Mouse (Mus musculus) lung, postnatal 10 days (tissue): ENCODE data around the gene Bricd5.
A peak's percentile ranks its signal among the peaks of the same experiment; 100 is the strongest.

Experiments
- DNase-seq: peaks from one replicate; pipeline ENCODE4 v3.0.0; 2021

The Bricd5 gene

GRCm38 (mm10) chr17:24488186-24488661, 14.5 kb downstream of the Bricd5 start, which contains the start of gene Caskin1:
TSS of gene Caskin1 (plus strand) at chr17:24488601.
- DNase-seq: peak; percentile 37

- DNase-seq: peak; percentile 32
These were observed 15.1 kb downstream of the Bricd5 start for GRCm38 (mm10) chr17:24488662-24489264.

- DNase-seq: no peak
These were observed 15.8 kb downstream of the Bricd5 start for GRCm38 (mm10) chr17:24489265-24490030.

DNA sequence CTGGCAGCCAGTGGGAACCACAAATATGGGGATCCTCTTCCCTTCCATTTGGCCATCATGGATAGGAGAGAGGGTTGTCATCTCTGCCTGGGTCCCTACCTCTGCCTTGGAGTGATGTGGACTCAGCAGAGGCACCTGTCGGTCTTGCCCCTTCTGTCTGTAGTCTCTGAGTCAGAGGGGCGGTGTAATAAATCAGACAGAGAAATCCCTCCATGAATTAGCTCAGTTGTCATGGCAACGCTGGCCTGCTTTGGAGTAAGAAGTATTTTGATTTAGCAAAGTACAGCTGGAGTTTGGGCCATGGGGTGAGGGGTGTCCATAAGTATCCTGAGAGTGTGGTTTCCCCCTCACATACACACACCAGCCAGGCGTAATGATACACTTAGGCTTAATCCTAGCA, 16.7 kb downstream of the Bricd5 start:
- DNase-seq: no peak

DNA sequence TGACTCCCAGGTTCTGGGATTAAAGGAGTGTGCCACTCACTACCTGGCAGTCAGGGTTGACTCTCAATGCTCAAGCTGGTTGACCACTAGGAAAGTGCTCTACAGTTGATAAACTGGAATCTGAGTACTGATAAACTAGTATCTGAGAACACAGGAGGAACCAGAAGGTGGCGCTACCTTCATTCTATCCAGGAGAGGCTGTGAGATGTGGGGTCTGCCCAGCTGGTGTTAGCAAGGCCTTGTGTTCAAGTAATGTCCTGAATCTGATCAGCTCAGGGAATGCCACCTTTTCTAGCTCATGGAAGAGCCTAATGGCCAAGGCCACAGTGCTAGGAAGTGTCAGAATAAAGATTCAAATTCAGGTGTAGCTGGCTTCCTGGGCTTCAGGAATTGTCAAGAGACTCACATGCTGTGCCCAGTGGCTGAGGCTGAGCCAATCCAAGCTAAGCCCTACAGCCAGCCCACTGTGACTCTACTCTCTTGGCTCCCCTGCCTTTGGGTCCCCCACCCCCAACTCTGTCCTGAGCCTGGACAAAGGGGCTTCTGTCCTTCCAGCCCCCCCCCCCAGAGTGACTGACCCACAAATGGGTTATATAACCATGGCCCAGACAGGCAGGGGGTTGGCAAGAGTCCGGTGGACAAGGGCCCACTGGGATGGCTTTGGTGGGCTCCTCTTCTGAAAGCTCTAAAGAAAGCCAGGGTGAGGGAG, 21.1 kb downstream of the Bricd5 start:
- DNase-seq: peak; percentile 79

DNA sequence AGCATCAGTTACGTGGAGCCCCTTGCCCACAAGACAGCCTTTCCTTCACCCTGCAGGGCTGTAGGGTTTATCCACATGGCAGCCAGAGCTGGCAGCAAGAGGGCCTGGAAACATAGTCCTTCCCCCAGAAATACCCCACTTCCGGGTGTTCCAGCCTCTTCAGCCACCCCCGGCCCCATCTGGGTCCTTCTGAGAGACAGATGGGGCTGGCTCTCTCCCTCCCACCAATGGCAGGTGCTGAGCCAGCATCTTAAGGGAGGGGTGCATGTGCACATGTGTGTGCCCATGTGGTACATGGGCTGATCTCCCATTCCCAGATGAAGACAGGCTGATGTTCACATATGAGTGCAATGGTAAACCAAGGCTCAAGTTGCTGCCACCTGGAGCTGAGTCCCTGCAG, 21.8 kb downstream of the Bricd5 start:
- no peak for DNase-seq

GRCm38 (mm10) chr17:24496026-24496425, 22.3 kb downstream of the Bricd5 start:
- no peak for DNase-seq

DNA sequence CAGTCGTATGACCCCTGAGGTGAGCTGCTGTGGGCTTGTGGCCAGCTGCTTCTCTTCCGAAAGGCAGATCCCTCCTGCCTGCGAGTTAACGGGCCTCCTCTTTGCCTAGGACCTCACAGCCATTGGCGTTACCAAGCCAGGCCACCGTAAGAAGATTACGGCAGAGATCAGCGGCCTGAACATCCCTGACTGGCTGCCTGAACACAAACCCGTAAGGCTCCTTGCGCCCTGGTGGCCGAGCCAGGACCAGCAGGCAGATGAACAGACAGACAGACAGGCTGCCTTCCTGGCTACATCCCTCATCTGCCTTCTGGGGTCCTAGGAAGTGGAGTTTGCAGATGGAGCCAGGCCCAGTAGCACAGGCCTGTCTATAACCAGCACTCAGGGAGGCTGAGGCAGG, 28.5 kb downstream of the Bricd5 start:
- DNase-seq: peak; percentile 27

DNA sequence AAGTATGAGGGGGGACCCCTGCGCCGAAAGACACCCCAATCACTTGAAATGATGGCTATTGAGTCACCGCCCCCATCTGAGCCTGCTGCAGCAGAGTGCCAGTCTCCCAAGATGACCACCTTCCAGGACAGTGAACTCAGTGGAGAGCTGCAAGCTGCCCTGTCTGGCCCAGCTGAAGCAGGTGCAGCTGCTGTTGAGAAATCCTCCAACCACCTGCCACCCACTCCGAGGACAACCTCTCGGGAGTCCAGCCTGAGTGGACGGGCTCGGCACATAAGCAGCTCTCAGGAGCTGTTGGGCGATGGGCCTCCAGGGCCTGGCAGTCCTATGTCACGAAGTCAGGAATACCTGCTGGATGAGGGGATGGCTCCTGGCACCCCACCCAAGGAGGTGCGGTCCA, 30.4 kb downstream of the Bricd5 start:
- no peak for DNase-seq

GRCm38 (mm10) chr17:24505286-24505955, 31.7 kb downstream of the Bricd5 start:
- DNase-seq: no peak

DNA sequence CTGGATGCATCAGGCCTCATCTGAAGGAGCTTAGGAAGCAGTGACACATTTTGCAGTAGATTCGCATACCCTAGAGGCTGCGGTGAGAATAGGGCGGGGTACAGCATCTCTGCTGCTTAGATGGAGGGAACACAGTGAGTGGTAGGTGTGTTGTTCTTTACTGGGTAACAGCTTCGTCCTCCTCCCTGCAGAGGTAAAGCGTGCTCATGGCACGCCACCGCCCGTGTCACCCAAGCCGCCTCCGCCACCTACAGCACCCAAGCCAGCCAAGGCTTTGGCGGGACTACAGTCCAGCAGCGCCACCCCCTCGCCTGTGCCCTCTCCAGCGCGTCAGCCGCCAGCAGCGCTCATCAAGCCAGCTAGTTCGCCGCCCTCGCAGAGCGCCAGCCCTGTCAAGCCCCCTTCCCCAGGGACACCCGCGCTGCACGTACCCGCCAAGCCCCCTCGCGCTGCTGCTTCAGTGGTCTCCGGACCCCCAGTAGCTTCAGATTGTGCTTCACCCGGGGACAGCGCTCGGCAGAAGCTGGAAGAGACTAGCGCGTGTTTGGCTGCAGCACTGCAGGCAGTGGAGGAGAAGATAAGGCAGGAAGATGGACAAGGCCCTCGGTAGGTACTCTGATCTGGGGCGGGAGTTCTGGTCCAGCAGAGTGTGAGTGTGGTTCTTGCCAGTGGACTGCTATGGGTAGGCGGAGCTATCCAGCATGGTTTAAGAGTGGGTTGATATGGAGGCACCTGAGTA, 32.8 kb downstream of the Bricd5 start:
- no peak for DNase-seq

DNA sequence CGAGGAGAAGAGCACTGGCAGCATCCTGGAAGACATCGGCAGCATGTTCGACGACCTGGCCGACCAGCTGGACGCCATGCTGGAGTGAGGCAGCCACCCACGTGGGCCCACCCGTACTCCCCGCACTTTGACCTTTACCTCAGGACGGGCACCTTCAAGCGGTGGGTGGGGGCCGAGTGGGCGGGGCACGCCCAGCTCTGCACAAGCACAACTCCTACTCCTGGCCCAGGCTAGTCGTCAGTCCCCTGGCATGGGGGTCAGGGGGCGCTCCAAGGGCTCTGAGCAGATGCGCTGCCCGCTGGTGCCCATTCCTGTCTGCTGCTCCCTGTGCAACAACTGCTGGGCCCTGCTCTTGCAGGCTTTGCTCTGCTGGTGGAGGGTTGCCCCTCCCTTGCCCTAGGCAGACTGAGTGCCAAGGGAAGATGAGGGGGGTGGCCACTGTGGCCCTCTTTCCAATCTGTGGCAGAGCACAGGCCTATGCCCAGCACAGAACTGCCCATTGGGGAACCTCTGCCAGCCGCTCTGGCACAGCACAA, 33.5 kb downstream of the Bricd5 start:
- no peak for DNase-seq

GRCm38 (mm10) chr17:24507806-24508460, 34.2 kb downstream of the Bricd5 start:
- DNase-seq: no peak

- peak; percentile 81 for DNase-seq
These were observed 39.9 kb downstream of the Bricd5 start for GRCm38 (mm10) chr17:24513609-24514008.

DNA sequence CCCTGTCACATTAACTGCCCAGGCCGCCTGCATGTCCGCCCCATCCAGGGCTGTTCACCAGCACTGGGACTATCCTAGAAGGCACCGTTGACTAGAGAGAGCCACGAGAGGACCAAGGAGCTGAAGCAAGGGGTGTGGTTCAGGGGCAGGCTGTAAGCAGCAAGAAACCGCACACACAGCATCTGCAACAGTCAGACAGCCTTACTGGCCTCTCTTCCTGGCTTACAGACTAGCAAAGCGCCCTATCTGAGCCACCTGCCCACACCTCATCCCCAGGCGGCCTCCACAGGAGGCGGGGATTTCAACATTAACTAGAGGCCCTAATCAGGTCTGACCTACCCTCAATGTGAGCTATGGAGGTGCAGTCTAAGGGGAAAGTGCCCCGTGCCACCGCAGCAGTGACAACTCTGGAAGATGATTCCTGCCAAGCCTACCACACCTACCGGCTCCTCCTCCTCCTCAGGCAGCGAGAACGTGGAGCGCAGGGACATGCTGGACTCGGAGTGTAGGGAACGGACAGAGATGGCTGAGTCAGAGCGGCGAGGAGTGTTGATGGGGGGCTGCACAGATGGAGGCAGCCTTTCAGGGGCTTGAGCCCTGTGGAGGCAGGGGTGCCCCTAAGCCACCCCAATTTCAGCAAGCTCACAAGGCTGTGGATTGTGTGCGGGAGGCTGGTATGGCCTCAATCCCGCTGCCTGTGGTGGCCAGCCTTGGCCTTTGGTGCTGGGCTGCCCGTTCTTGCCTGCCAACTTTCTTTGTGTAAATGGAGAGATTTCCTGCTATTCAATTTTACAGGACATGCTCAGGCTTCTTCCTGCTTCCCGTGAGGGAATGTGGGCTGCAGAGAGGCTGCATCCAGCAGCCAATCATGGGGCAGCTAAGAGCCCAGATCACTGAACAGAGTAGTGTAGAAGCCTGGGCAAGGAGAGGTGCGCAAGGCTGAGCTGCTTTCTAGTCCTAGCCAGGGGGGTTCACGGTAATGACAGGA, 40.9 kb downstream of the Bricd5 start:
- DNase-seq: peak; percentile 66

DNA sequence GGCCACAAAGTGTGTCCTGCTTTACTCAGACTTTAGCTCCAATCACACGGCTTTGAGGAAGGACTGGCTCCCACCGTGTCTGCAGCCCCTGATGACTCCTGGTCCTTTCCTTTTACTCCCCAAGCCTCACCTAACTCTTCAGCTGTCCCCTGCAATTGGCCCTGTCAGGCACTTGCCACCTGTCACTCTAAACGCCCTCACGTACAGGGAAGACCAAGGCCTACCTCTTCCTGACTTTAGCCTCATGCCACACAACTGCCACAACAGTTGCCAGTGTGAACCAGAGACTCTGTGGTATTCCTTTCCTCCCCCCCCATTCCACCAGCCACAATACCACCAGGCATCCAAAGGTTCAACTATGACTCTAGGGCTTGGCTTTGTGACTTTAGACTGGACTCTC, 46.8 kb downstream of the Bricd5 start:
- DNase-seq: no peak

DNA sequence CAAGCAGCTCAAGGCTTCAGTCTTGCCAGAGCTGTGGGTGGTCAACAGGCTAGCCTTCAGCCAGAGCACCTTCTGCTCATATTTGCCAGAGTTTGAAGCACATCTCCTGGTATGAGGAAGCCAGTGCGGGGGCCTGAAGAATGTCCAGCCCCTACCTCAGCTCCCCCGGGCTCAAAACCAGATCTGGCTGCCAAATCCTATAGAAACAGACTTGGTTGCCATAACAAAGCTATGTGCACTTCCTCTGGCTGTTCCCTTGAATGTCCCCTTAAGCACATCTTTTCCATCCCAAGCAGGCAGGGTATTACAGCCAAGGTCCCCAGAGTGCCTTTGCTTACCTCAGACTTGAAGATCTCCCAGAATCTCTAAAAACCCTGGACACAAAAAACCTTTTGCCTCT, 51.0 kb downstream of the Bricd5 start:
- DNase-seq: no peak
